Mouse (Mus musculus) ES-Bruce4 (cell line): ENCODE results near the gene Camta1. TPM values are rescaled to one million over a fixed set of nuclear protein-coding genes. Genes with fewer than 3 reads are reported as not detected.

ENCODE experiments used
- H3K27ac ChIP-seq: 2 replicates; pipeline ENCODE4 v1.5.1; 2012; ENCODE audit warnings: low read length, inconsistent platforms; ENCODE audit not compliant: insufficient read depth
- H3K27me3 ChIP-seq: 2 replicates; pipeline ENCODE4 v1.6.1; 2012; ENCODE audit warnings: mild to moderate bottlenecking, low read length, inconsistent platforms; ENCODE audit not compliant: control insufficient read depth, poor library complexity, insufficient read depth, severe bottlenecking
- H3K36me3 ChIP-seq: 2 replicates; pipeline ENCODE4 v1.6.1; 2012; ENCODE audit warnings: inconsistent platforms, mild to moderate bottlenecking, low read length, moderate library complexity; ENCODE audit not compliant: control insufficient read depth, poor library complexity, insufficient read depth, severe bottlenecking
- H3K4me1 ChIP-seq: one replicate; pipeline ENCODE4 v1.8.1; 2011; ENCODE audit warnings: low read length; ENCODE audit not compliant: control insufficient read depth, insufficient read depth
- H3K4me3 ChIP-seq: 2 replicates; pipeline ENCODE4 v1.5.1; 2011; ENCODE audit warnings: low read depth, mild to moderate bottlenecking, low read length
- H3K9ac ChIP-seq: 2 replicates; pipeline ENCODE4 v1.6.1; 2012; ENCODE audit warnings: low read depth, mild to moderate bottlenecking, inconsistent platforms; ENCODE audit not compliant: poor library complexity, severe bottlenecking
- H3K9me3 ChIP-seq: replicated peaks from 2 replicates; pipeline ENCODE4 v1.6.1; 2012; ENCODE audit warnings: mild to moderate bottlenecking, low read length, inconsistent platforms; ENCODE audit not compliant: control insufficient read depth, poor library complexity, insufficient read depth, severe bottlenecking
- CTCF ChIP-seq: IDR thresholded peaks from one replicate; pipeline ENCODE4 v1.8.1; 2011; ENCODE audit warnings: low read depth, low read length
- EP300 ChIP-seq: IDR thresholded peaks from 2 replicates; pipeline ENCODE4 v1.6.1; 2011; ENCODE audit warnings: low read depth, low read length; ENCODE audit not compliant: insufficient read depth
- POLR2A ChIP-seq: IDR thresholded peaks from one replicate; pipeline ENCODE4 v1.8.1; 2011; ENCODE audit warnings: low read length; ENCODE audit not compliant: insufficient read depth
- polyA plus RNA-seq: library from polyadenylated mRNA; stranded (reverse); fragments of >200 nt; gene quantifications from 2 replicates; pipeline ENCODE4 v1.2.4, GENCODE M21; 2011; ENCODE audit warnings: low read depth; ENCODE audit not compliant: missing spikeins, insufficient read depth, insufficient read length

Gene Camta1
- polyA plus RNA-seq, 1 experiment = 85.3 TPM

DNA sequence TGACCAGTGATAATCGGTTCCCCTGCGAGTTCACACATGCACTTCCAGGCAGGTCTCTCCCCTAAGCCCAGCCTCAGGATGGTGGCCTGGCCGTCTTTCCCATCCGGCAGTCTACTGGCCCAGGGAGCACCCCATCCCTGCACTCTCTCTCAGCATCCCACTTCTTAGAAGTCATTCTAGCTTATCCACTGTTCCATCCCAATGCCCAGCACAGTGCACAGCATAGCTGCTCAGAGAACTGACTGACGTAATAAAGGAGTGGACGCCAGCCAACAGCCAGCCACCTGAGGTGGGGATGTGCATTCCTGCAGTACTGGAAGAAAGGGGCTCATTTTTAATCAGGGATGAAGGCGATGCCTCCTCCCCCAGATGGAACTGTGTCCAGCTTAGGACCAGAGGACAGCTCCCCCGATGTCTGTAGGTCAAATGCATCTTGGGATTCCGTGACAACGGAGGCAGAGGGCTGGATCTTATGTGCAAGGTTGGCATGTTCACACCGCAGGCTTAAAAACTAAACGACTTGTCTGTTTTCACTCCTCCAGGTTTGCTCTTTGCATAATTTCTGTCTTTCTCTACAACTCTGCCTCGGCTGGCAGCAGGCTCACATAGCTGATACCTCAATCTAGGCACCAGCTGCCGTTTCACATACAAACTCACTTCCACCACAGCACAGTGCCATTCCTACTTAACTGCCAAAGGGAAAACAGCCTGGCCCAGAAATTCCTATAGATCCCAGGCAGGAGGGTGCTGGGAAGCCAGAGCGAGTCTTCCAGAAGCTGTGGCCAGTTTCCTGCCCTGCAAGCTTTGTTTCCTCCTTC, 285.2 kb downstream of the Camta1 start:
- TF ChIP-seq EP300 = no peak
- TF ChIP-seq CTCF = no peak
- no peak for TF ChIP-seq POLR2A
- H3K9me3 ChIP-seq = no peaks in the 10 kb centered on the region
- no peak overlapping the region for H3K9ac ChIP-seq
- H3K4me1 ChIP-seq = no peaks in the 10 kb centered on the region
- H3K36me3 ChIP-seq = no peaks in the 10 kb centered on the region
- H3K4me3 ChIP-seq = no peak overlapping the region
- no peak overlapping the region for H3K27ac ChIP-seq
- no peaks in the 10 kb centered on the region for H3K27me3 ChIP-seq

DNA sequence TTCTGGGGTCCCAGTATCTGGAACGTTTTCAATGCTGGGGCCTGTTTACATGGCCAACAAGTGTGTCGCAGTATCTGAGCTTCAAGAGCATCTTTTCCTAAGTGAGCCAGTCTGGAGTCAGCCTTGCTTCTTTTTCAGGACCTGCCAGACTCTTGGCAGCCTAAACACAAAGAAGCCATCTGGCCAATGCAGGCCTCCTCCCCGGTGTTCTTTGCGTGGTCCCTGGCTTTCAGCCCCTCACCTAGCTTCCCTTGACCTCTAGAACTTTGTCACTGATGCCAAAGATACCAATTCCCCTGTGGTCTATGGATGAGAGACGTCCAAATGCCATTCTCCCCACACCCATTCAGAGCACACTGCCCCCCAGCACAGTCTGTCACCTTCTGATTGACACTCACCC, 289.0 kb downstream of the Camta1 start:
- H3K9me3 ChIP-seq = no peaks in the 10 kb centered on the region
- no peak overlapping the region for H3K27ac ChIP-seq
- no peaks in the 10 kb centered on the region for H3K36me3 ChIP-seq
- no peaks in the 10 kb centered on the region for H3K4me1 ChIP-seq
- no peak overlapping the region for H3K4me3 ChIP-seq
- H3K27me3 ChIP-seq = no peaks in the 10 kb centered on the region
- TF ChIP-seq POLR2A = no peak
- no peak for TF ChIP-seq EP300
- no peak for TF ChIP-seq CTCF
- H3K9ac ChIP-seq = no peak overlapping the region

DNA sequence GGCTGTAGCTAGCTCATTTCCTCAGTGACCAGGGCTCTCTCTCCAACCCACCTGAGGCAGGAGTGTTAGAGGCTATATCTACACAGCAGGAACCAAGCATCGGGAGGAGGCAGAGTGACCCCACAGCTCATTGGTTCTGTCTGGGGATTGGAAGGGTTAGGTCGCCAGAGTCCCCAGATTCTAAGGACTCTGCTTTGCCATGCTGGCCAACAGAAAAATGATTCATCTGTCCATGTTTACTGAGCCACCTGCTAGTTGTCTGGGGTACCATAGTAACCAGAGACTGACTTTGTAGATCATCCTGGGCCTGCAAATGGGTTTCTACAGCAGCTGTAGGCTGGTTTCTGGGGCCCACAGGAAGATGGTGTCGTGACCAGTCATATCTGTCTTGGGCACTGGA, 292.1 kb downstream of the Camta1 start:
- TF ChIP-seq POLR2A = no peak
- no peak overlapping the region for H3K27ac ChIP-seq
- no peaks in the 10 kb centered on the region for H3K4me1 ChIP-seq
- H3K4me3 ChIP-seq = no peak overlapping the region
- no peak overlapping the region for H3K9ac ChIP-seq
- H3K27me3 ChIP-seq = no peaks in the 10 kb centered on the region
- H3K36me3 ChIP-seq = no peaks in the 10 kb centered on the region
- no peaks in the 10 kb centered on the region for H3K9me3 ChIP-seq

DNA sequence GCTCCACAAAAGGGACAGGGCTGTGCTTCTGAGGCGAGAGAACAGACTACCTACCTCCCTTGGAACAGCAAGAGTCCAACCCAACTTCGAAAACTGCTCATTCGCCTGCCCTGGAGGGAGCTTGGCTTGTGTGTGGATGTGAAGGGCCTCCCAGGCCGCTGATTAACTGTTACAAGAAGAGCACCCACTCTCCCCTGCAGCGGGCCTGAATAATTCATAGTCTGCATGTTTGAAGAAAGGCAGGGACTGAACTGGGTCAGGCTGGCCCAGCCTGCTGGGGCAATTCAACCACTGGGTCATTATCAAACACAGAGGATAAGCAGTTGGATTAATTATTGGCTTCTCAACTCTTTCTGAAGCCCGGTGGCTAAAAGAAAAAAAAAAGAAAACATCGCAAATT, 292.8 kb downstream of the Camta1 start:
- Histone ChIP-seq H3K9ac (no peak overlapping the region), H3K27ac (no peak overlapping the region), H3K36me3 (no peaks in the 10 kb centered on the region), H3K4me1 (no peaks in the 10 kb centered on the region), H3K9me3 (no peaks in the 10 kb centered on the region), H3K27me3 (no peaks in the 10 kb centered on the region), H3K4me3 (no peak overlapping the region)
- TF ChIP-seq EP300 (no peak), POLR2A (no peak), CTCF (no peak)

DNA sequence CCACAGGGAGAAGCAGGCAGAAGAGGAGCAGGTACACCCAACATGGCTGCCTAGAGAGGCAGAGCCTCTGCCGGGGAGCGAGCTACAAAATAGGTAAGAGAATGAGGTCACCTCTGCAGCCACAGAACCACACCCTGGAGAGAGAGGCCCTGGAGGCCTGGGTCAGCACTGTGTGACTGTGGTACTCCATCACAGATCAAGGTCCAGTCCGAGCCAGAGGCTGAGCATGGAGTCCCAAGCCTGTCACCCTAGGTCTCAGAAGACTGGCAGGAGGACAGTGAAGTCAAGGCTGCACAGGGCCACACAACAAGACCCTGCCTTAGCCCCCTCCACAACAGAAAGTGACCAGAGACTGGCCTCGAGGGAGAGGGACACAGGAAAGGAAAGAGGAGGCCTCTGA, 294.6 kb downstream of the Camta1 start:
- no peak overlapping the region for H3K4me3 ChIP-seq
- no peaks in the 10 kb centered on the region for H3K4me1 ChIP-seq
- TF ChIP-seq POLR2A (no peak), CTCF (no peak), EP300 (no peak)
- H3K27ac ChIP-seq = no peak overlapping the region
- no peak overlapping the region for H3K9ac ChIP-seq
- H3K9me3 ChIP-seq = no peaks in the 10 kb centered on the region
- H3K36me3 ChIP-seq = no peaks in the 10 kb centered on the region
- H3K27me3 ChIP-seq = no peaks in the 10 kb centered on the region

DNA sequence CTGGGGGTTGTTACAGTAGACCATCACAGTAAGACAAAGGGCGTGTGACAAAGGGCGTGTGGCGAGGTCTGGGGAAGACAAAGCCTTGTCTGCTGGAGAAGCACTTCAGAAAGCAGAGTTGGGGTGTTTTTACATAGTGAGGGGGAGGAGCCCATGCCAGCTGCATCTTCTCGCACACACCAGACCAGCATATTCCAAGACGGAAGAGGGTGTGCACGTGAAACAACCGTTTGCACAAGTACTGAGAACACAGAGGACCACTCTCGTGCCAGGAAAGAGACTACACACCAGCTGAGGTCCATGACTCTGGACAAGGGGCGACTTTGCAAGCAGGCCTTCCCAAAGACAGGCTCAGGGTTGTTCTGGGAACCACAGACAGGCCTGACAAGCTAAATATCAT, 306.2 kb downstream of the Camta1 start:
- H3K36me3 ChIP-seq = no peaks in the 10 kb centered on the region
- no peak overlapping the region for H3K4me3 ChIP-seq
- no peaks in the 10 kb centered on the region for H3K9me3 ChIP-seq
- no peaks in the 10 kb centered on the region for H3K4me1 ChIP-seq
- TF ChIP-seq CTCF (no peak), EP300 (no peak), POLR2A (no peak)
- H3K27ac ChIP-seq = no peak overlapping the region
- H3K9ac ChIP-seq = no peak overlapping the region
- no peaks in the 10 kb centered on the region for H3K27me3 ChIP-seq
